Mouse (Mus musculus) spleen, postnatal 10 days (tissue): ENCODE results near the gene Fzd2.
"Not testable (repeated sequence)": the region's sequence is repeated elsewhere in the genome, so short reads cannot be mapped to it uniquely, and the experiment has no call there.

Experiments
- DNase-seq, 2 experiments: peaks; one replicate each; pipeline ENCODE4 v3.0.0; 2021 to 2022; ENCODE audit warnings: low spot score in 2 of 2

Fzd2 gene

GRCm38 (mm10) chr11:102604010-102604584 lies at the start of gene Fzd2:
Fzd2 (plus strand) TSS chr11:102604396.
- DNase-seq, result peak in 1 of 2 experiments; percentile 25

GRCm38 (mm10) chr11:102555400-102556030 lies 48.7 kb upstream of the Fzd2 start:
- DNase-seq, result no peak

- DNase-seq, result peak; percentile 90 to 94
Observed at GRCm38 (mm10) chr11:102556031-102556715, 48.0 kb upstream of the Fzd2 start, which contains the start of gene Gpatch8. Gpatch8 (minus strand) TSS chr11:102556392.

- DNase-seq, result no peak
Observed at GRCm38 (mm10) chr11:102556716-102557074, 47.5 kb upstream of the Fzd2 start.

DNA sequence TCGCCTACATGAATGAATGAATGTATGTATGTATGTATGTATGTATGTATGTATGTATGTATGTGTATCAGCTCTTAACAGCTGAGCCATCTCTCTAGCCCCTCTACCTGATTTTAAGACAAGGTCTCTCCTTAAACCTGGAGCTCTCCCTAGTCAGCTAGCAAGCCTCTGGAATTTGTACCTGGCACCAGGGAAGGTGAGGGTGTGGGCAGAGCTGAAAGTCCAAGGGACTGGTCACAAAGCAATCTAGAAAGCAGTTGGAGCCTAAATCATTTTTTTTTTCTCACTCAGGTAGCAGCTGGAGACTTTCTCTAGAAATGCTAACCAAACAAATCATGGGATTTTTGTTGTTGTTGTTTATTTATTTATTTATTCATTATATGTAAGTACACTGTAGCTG lies 46.8 kb upstream of the Fzd2 start:
- DNase-seq, result no peak

DNA sequence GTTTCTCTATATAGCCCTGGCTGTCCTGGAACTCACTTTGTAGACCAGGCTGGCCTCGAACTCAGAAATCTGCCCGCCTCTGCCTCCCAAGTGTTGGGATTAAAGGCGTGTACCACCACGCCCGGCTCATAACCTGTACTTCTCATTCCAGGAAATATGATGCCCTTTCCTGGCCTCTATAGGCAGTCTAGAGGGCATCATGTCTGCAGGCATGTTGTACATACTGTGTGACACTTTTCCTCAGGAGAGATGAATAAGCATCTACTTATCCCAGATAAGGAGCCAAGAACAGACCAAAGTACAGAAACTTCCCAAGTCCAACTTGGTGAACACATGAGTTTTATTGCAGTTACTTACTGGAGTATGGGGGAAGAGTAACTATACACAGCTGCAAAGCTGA lies 45.5 kb upstream of the Fzd2 start:
- no peak for DNase-seq

- not testable (repeated sequence) for DNase-seq
Observed at GRCm38 (mm10) chr11:102564952-102565671, 39.1 kb upstream of the Fzd2 start.

DNA sequence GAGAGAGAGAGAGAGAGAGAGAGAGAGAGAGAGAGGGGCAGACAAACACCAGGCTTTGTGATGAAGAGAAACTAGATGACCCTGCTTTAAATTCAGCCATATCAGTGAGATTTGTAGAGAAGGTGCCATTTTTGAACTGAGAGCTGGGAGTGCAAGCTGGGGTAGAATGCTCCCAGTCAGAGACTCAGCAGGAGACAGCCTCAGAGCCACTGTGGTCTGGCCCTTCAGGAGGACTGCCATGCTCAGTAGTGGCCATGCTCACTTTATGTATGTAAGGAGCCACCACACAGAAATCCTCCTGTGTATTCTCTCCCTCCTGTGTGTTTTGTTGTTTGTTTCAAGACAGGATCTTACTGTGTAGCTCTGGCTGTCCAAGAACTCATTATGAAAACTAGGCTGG lies 38.5 kb upstream of the Fzd2 start:
- DNase-seq, result no peak

DNA sequence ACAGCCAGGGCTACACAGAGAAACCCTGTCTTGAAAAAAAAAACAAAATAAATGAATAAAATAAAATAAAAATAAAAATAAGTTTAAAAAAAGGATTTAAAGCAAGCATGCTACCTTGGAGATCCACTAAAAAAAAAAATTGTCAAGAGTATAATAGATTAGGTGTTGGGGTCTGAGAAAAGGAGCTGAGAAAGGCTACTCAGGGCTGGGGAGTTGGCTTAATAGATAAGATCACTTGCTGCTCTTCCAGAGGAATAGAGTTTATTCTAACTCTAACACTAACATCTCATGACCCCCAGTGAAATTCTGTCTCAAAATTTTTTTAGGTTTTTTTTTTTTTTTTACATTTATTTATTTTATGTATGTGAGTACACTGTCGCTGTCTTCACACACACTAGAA lies 37.9 kb upstream of the Fzd2 start:
- no peak for DNase-seq

- DNase-seq, result no peak
Observed at GRCm38 (mm10) chr11:102567157-102567556, 37.0 kb upstream of the Fzd2 start.

DNA sequence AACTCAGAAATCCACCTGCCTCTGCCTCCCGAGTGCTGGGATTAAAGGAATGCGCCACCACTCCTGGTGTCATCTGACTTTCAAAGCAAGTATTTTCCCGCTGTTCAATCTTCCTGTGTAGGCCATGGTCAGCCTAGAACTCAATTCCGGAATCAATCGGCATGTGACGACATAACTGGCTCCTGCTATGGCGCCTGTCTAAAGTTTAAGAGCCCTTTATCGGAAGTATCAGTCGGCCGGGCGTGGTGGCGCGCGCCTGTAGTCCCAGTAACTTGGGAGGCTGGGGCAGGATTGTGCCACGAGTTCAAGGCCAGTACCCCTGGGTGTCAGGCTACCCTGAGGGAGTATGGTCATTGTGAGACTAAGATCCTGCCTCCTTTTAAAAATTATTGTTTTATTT lies 36.5 kb upstream of the Fzd2 start:
- no peak for DNase-seq

DNA sequence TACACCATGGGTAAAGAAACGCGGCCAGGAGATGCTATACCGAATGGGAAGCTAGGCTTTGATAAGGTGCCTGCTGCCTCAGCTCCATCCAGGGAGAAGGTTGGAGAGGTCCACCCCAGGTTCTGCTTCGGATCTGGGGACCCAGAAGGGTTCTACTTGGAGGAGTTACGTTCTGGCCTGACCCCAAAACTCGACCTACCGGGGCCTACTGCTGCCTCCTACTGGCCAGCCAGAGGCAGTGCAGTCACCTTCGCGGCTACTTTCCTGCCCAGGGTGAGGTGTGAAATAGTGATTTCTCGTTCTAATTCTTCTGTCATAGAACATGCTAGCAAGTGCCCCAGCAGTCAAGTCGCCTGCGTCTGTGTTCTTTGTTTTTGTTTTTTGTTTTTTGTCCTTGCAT lies 36.0 kb upstream of the Fzd2 start:
- peak in 1 of 2 experiments; percentile 36 for DNase-seq

DNA sequence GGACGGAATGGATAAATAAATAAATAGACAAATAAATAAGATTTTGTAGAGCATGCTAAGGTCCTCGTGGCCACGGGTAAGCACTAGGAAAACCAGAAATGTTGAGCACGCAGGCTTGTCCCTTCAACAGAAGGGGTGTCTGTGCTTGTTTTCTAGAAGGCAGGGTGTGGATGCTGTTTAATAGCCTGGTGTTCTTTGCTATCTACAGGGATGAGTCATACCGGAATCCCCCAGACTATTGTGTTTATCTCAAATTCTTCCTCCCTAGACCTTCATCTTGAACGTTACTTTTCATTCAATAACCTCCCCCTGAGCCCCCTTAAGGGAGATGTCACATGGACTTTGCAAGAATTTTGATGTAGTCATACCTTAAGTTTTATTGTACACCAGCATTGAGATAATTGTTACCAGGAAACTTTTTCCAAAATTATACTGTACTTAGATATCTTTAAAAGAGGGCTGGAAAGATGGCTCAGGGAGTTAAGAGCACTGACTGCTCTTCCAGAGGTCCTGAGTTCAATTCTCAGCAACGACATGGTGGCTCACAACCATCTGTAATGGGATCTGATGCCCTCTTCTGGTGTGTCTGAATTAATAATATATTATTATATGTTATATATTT lies 35.3 kb upstream of the Fzd2 start:
- no peak for DNase-seq

GRCm38 (mm10) chr11:102572866-102573663 lies 31.1 kb upstream of the Fzd2 start:
- peak; percentile 80 to 90 for DNase-seq

DNA sequence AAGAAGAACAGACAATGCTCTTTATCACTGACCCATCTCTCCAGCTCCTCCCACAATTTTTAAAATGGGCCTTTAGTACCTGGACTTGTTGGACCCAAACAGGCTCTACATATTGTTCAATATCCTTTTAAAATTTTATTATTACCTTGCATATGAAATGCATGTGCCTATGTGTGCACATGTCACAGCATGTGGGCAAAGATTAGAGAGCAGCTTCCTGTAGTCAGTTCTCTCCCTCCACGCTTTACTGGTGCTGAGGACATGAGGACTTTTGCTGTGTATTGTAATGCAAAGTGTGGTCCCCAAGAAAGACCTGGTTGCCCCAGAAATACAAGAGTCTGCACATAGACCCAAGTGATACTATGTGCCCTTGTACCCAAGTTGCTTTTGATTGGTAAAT lies 29.2 kb upstream of the Fzd2 start:
- no peak for DNase-seq

GRCm38 (mm10) chr11:102576050-102576754 lies 28.0 kb upstream of the Fzd2 start:
- no peak for DNase-seq

GRCm38 (mm10) chr11:102578341-102579118 lies 25.7 kb upstream of the Fzd2 start:
- peak; percentile 71 to 86 for DNase-seq

GRCm38 (mm10) chr11:102579165-102580033 lies 24.8 kb upstream of the Fzd2 start, which contains the start of gene Gm11627:
Gm11627 (minus strand) TSS chr11:102579461.
- no peak for DNase-seq

DNA sequence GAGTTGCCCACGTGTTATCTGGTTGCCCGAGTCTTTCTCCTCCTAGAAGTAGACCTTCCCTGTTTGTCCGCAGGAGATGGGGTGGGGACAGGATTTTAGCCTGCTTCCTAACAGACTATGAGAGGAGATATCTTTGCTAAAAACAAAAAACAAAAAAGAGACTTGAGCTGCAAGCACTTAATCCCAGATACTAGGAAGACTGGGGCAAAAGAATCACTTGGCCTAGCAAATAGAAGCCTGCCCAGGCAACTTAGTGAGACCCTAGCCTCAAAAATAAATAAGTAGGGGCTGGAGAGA lies 24.2 kb upstream of the Fzd2 start:
- DNase-seq, result no peak
